Mouse (Mus musculus) spleen, embryonic (tissue): ENCODE data around the gene P2rx6.

Experiments used
- CTCF ChIA-PET: fragments of 350-600 bp; sonication (Branson Sonifier 250); formaldehyde crosslinking; loops from one replicate; lab custom pipeline; 2022; lab: Charles Lee

P2rx6 gene

GRCm38 (mm10) chr16:17561751-17562208 lies at the start of gene P2rx6:
P2rx6 (plus strand) TSS chr16:17561885.
- CTCF ChIA-PET = no interaction called here

- CTCF ChIA-PET = interaction anchor here (0.7 kb wide), 1 partner anchor 11 kb away, joined by 3 read pairs; no protein-coding TSS in a partner anchor
Observed at GRCm38 (mm10) chr16:17518910-17519309, 42.8 kb upstream of the P2rx6 start.

GRCm38 (mm10) chr16:17524156-17524555 lies 37.5 kb upstream of the P2rx6 start:
- CTCF ChIA-PET = no interaction called here

- CTCF ChIA-PET = no interaction called here
Observed at GRCm38 (mm10) chr16:17525524-17525923, 36.2 kb upstream of the P2rx6 start.

- CTCF ChIA-PET = no interaction called here
Observed at GRCm38 (mm10) chr16:17526223-17526622, 35.5 kb upstream of the P2rx6 start.

- CTCF ChIA-PET = no interaction called here
Observed at GRCm38 (mm10) chr16:17527606-17528005, 34.1 kb upstream of the P2rx6 start.

GRCm38 (mm10) chr16:17528276-17528675 lies 33.4 kb upstream of the P2rx6 start:
- CTCF ChIA-PET = no interaction called here

GRCm38 (mm10) chr16:17529981-17530586 lies 31.6 kb upstream of the P2rx6 start:
- CTCF ChIA-PET = interaction anchor here (0.6 kb wide), 1 partner anchor 11 kb away, joined by 3 read pairs; no protein-coding TSS in a partner anchor

- CTCF ChIA-PET = interaction anchor here (0.6 kb wide), 1 partner anchor 12 kb away, joined by 3 read pairs; no protein-coding TSS in a partner anchor
Observed at GRCm38 (mm10) chr16:17530640-17531288, 30.9 kb upstream of the P2rx6 start, which contains the start of gene Thap7. Thap7 (minus strand) TSS chr16:17531136.

- CTCF ChIA-PET = no interaction called here
Observed at GRCm38 (mm10) chr16:17532271-17532670, 29.4 kb upstream of the P2rx6 start.

GRCm38 (mm10) chr16:17532676-17533329 lies 28.9 kb upstream of the P2rx6 start:
- CTCF ChIA-PET = no interaction called here

- CTCF ChIA-PET = no interaction called here
Observed at GRCm38 (mm10) chr16:17536584-17536983, 25.1 kb upstream of the P2rx6 start.

- CTCF ChIA-PET = no interaction called here
Observed at GRCm38 (mm10) chr16:17542632-17543031, 19.1 kb upstream of the P2rx6 start.

GRCm38 (mm10) chr16:17552837-17553236 lies 8.8 kb upstream of the P2rx6 start:
- CTCF ChIA-PET = no interaction called here

- CTCF ChIA-PET = interaction anchor here (0.6 to 0.7 kb wide), 2 partner anchors 95 to 409 kb away, joined by 3 to 4 read pairs; no protein-coding TSS in a partner anchor
Observed at GRCm38 (mm10) chr16:17553910-17554685, 7.6 kb upstream of the P2rx6 start.

- CTCF ChIA-PET = interaction anchor here (0.7 kb wide), 1 partner anchor 409 kb away, joined by 3 read pairs; no protein-coding TSS in a partner anchor
Observed at GRCm38 (mm10) chr16:17554702-17555101, 7.0 kb upstream of the P2rx6 start.

- CTCF ChIA-PET = no interaction called here
Observed at GRCm38 (mm10) chr16:17556180-17556579, 5.5 kb upstream of the P2rx6 start.

- CTCF ChIA-PET = no interaction called here
Observed at GRCm38 (mm10) chr16:17556907-17557306, 4.8 kb upstream of the P2rx6 start.

- CTCF ChIA-PET = no interaction called here
Observed at GRCm38 (mm10) chr16:17557947-17558480, 3.7 kb upstream of the P2rx6 start.

GRCm38 (mm10) chr16:17558811-17559210 lies 2.9 kb upstream of the P2rx6 start:
- CTCF ChIA-PET = no interaction called here

- CTCF ChIA-PET = no interaction called here
Observed at GRCm38 (mm10) chr16:17559396-17560027, 2.2 kb upstream of the P2rx6 start.
